Mouse (Mus musculus): Measurements from ENCODE around the gene Armc12. TPM values are rescaled to one million over a fixed set of nuclear protein-coding genes. Genes with fewer than 3 reads are reported as not detected.
A peak's percentile ranks its signal among the peaks of the same experiment; 100 is the strongest.

Armc12 gene
- total RNA-seq, 2 experiments from 2014 or later = not detected

DNA sequence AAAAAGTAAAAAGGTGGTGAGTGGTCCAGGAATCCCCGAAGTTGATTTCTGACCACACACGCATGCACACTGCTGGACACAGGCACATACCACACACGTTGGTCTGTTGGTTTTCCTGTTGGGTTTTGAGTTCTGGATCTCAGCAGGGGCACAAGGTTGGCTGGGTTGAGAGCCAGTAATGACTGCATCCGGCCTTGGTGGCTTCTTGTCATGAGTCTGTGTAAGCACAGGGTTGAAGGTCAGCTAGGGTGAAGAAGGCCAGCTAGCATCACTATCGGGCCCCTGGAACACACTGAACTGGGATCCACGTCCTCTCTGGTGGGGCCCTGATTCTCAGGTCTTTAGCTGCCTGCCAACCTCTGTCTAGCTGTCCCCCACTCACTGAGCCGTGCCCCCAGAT is 41.9 kb downstream of the Armc12 start:
- no peak for ATAC-seq (replicated peaks; ENCODE audit: low FRiP score, low TSS enrichment, poor library complexity, severe bottlenecking)

- no peak for ATAC-seq (replicated peaks; ENCODE audit: low FRiP score, low TSS enrichment, poor library complexity, severe bottlenecking)
Observed at GRCm38 (mm10) chr17:28572941-28573340, 42.3 kb downstream of the Armc12 start.

GRCm38 (mm10) chr17:28575244-28576125 is 44.9 kb downstream of the Armc12 start, which contains the start of gene Lhfpl5:
Lhfpl5 (plus strand) TSS chr17:28575641.
- ATAC-seq (replicated peaks; ENCODE audit: low FRiP score, low TSS enrichment, poor library complexity, severe bottlenecking) = peak; percentile 68

GRCm38 (mm10) chr17:28580396-28580795 is 49.8 kb downstream of the Armc12 start:
- ATAC-seq (replicated peaks; ENCODE audit: low FRiP score, low TSS enrichment, poor library complexity, severe bottlenecking) = peak; percentile 80

DNA sequence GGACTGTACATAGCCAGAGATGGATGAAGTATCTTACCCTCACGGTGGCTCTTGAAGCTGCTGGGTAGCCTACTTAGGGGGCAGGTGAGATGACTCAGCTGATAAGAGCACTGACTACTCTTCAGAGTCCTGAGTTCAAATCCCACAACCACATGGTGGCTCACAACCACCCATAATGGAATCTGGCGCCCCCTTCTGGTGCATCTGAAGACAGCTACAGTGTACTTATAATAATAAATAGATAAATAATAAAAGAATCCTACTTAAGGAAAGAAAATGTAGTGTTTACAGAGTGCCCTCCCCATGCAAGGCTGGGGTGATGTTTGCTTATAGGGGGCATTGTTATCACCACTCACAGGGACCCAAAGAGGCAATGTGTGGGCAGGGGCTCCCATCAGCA is 50.5 kb downstream of the Armc12 start:
- no peak for ATAC-seq (replicated peaks; ENCODE audit: low FRiP score, low TSS enrichment, poor library complexity, severe bottlenecking)

- no peak for ATAC-seq (replicated peaks; ENCODE audit: low FRiP score, low TSS enrichment, poor library complexity, severe bottlenecking)
Observed at GRCm38 (mm10) chr17:28586509-28586908, 55.9 kb downstream of the Armc12 start.

DNA sequence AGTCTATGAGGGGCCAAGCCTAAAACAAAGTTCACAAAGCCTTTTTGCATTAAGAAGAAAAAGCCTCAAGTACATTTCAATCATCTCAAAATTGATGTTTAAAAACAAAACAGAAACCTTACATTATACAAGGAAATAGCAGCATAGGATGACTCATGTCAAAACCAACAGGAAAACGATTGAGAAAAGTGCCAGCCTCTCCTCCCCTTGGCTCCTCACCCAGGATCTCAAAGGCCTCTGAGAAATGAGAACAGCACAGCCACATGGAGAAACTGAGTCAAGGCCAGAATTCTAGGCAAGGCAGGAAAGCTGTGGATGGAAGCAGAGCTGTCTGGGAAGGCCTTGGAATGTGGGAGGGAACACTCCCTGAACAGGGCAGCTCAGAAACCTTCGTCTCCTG is 58.0 kb downstream of the Armc12 start:
- no peak for ATAC-seq (replicated peaks; ENCODE audit: low FRiP score, low TSS enrichment, poor library complexity, severe bottlenecking)

Other genes with a start within 250 kb of the Armc12 start
- 47.6 and 82.8 TPM in 2 replicates for gene Fance, start 217.3 kb upstream of the Armc12 start, total RNA-seq (2014; fragmentation: Nextera tagmentation)
- 21.0 and 56.9 TPM in 2 replicates for gene Fance, start 217.3 kb upstream of the Armc12 start, total RNA-seq (2017)
- 3,438 and 3,746 TPM in 2 replicates for gene Rpl10a, start 202.3 kb upstream of the Armc12 start, total RNA-seq (2014; fragmentation: Nextera tagmentation)
- gene Rpl10a, start 202.3 kb upstream of the Armc12 start, total RNA-seq (2017) = 861 and 1,170 TPM in 2 replicates
- gene Tead3, start 180.0 kb upstream of the Armc12 start, total RNA-seq (2014; fragmentation: Nextera tagmentation) = 0.20 and 0.37 TPM in 2 replicates
- 0.30 TPM in 1 of 2 replicates, not detected in the other for gene Tead3, start 180.0 kb upstream of the Armc12 start, total RNA-seq (2017)
- gene Tulp1, start 165.6 kb upstream of the Armc12 start, total RNA-seq (2014; fragmentation: Nextera tagmentation) = not detected in 2 replicates
- 0.99 TPM in 1 of 2 replicates, not detected in the other for gene Tulp1, start 165.6 kb upstream of the Armc12 start, total RNA-seq (2017)
- gene Fkbp5, start 13.3 kb upstream of the Armc12 start, total RNA-seq (2014; fragmentation: Nextera tagmentation) = 19.8 and 32.3 TPM in 2 replicates
- gene Fkbp5, start 13.3 kb upstream of the Armc12 start, total RNA-seq (2017) = 19.9 and 25.1 TPM in 2 replicates
- gene Clpsl2, start 18.6 kb downstream of the Armc12 start, total RNA-seq (2014; fragmentation: Nextera tagmentation) = not detected in 2 replicates
- not detected in 2 replicates for gene Clpsl2, start 18.6 kb downstream of the Armc12 start, total RNA-seq (2017)
- not detected in 2 replicates for gene Clps, start 30.0 kb downstream of the Armc12 start, total RNA-seq (2014; fragmentation: Nextera tagmentation)
- gene Clps, start 30.0 kb downstream of the Armc12 start, total RNA-seq (2017) = not detected in 2 replicates
- gene Lhfpl5, start 44.8 kb downstream of the Armc12 start, total RNA-seq (2014; fragmentation: Nextera tagmentation) = not detected in 2 replicates
- gene Lhfpl5, start 44.8 kb downstream of the Armc12 start, total RNA-seq (2017) = not detected in 2 replicates
- 141 and 164 TPM in 2 replicates for gene Srpk1, start 91.9 kb downstream of the Armc12 start, total RNA-seq (2014; fragmentation: Nextera tagmentation)
- 159 and 165 TPM in 2 replicates for gene Srpk1, start 91.9 kb downstream of the Armc12 start, total RNA-seq (2017)
- gene Slc26a8, start 159.4 kb downstream of the Armc12 start, total RNA-seq (2014; fragmentation: Nextera tagmentation) = 1.9 and 3.7 TPM in 2 replicates
- gene Slc26a8, start 159.4 kb downstream of the Armc12 start, total RNA-seq (2017) = 1.2 TPM in 1 of 2 replicates, not detected in the other
- 93.9 and 100 TPM in 2 replicates for gene Mapk14, start 160.5 kb downstream of the Armc12 start, total RNA-seq (2014; fragmentation: Nextera tagmentation)
- gene Mapk14, start 160.5 kb downstream of the Armc12 start, total RNA-seq (2017) = 54.0 and 87.6 TPM in 2 replicates
- 8.7 and 12.8 TPM in 2 replicates for gene AC170998.1, start 195.3 kb downstream of the Armc12 start, total RNA-seq (2014; fragmentation: Nextera tagmentation)
- gene AC170998.1, start 195.3 kb downstream of the Armc12 start, total RNA-seq (2017) = not detected in 2 replicates
- gene Mapk13, start 238.5 kb downstream of the Armc12 start, total RNA-seq (2014; fragmentation: Nextera tagmentation) = not detected in 2 replicates
- gene Mapk13, start 238.5 kb downstream of the Armc12 start, total RNA-seq (2017) = 0.42 TPM in 1 of 2 replicates, not detected in the other

Measured in megakaryocyte-erythroid progenitor cell, adult 5-6 weeks (primary cell).